Mouse (Mus musculus): ENCODE data around the gene Ypel2.

GRCm38 (mm10) chr11:86904706-86905105 is 88.8 kb downstream of the Ypel2 start:
- TF ChIP-seq CTCF (IDR thresholded peaks at IDR 0.05; ENCODE audit: borderline replicate concordance, control insufficient read depth, extremely low read depth, insufficient read depth, low read length, poor library complexity), result no peak
- TF ChIP-seq POLR2A (IDR thresholded peaks at IDR 0.05; ENCODE audit: control insufficient read depth, extremely low read depth, insufficient read depth, low read length, poor library complexity), result no peak

Data from thymus, adult 2 months (tissue).